Mouse (Mus musculus) hindbrain, embryonic 14.5 days (tissue): ENCODE measurements around the gene Emc10. TPM values are rescaled to one million over a fixed set of nuclear protein-coding genes. Genes with fewer than 3 reads are reported as not detected.
A peak's percentile ranks its signal among the peaks of the same experiment; 100 is the strongest.

Experiments
- ATAC-seq: fragments of 200-750 bp; cut with Nextera tagmentation; 2 replicates; pipeline ENCODE4 v1.8.0; 2017; ENCODE audit warnings: moderate number of reproducible peaks, mild to moderate bottlenecking, moderate TSS enrichment, moderate library complexity; ENCODE audit not compliant: low FRiP score
- DNase-seq: peaks from one replicate; pipeline ENCODE4 v3.0.0-alpha.2; 2015; ENCODE audit warnings: low spot score
- H3K27ac ChIP-seq: fragments of 300-500 bp; sonication (generic); 2 replicates; pipeline ENCODE4 v1.5.1; 2014; ENCODE audit warnings: mild to moderate bottlenecking, moderate library complexity
- H3K27me3 ChIP-seq: fragments of 300-500 bp; sonication (generic); 2 replicates; pipeline ENCODE4 v1.6.1; 2014; ENCODE audit warnings: mild to moderate bottlenecking, low read length, mixed read lengths; ENCODE audit not compliant: control insufficient read depth, insufficient read depth
- H3K36me3 ChIP-seq: fragments of 300-500 bp; sonication (generic); replicated peaks from 2 replicates; pipeline ENCODE4 v1.6.1; 2014; ENCODE audit not compliant: control insufficient read depth, insufficient read depth
- H3K4me1 ChIP-seq: fragments of 300-500 bp; sonication (generic); replicated peaks from 2 replicates; pipeline ENCODE4 v1.6.1; 2014; ENCODE audit warnings: antibody characterized with exemption, low read length, mixed read lengths; ENCODE audit not compliant: control insufficient read depth, insufficient read depth
- H3K4me2 ChIP-seq: fragments of 300-500 bp; sonication (generic); replicated peaks from 2 replicates; pipeline ENCODE4 v1.6.1; 2014; ENCODE audit warnings: mild to moderate bottlenecking, moderate library complexity
- H3K4me3 ChIP-seq: fragments of 300-500 bp; sonication (generic); replicated peaks from 2 replicates; pipeline ENCODE4 v1.5.1; 2014; ENCODE audit warnings: mild to moderate bottlenecking, low read length
- H3K9ac ChIP-seq: fragments of 300-500 bp; sonication (generic); 2 replicates; pipeline ENCODE4 v1.6.1; 2014
- H3K9me3 ChIP-seq: fragments of 300-500 bp; sonication (generic); 2 replicates; pipeline ENCODE4 v1.6.1; 2016; ENCODE audit warnings: low read length; ENCODE audit not compliant: control insufficient read depth
- WGBS: fragments of 180-500 bp; shearing (Covaris S2); extraction: QIAGEN DNeasy Blood & Tissue Kit; methylation state at CpG from one replicate; pipeline ENCODE4 v1.1.7; 2014; 5-methylcytosine and 5-hydroxymethylcytosine counted together
- polyA plus RNA-seq: library from polyadenylated mRNA; unstranded; fragments of >200 nt; fragmentation: Nextera tagmentation; extraction: Ambion mirVana; gene quantifications from 2 replicates; pipeline ENCODE4 v1.2.1, GENCODE M21; 2014

The Emc10 gene
- polyA plus RNA-seq, 1 experiment from 2014 or later: 167 TPM

GRCm38 (mm10) chr7:44527483-44528398, 31.4 kb upstream of the Emc10 start:
- 7% methylated on average over 40 of the region's 40 CpGs for WGBS

GRCm38 (mm10) chr7:44526414-44527154, 30.3 kb upstream of the Emc10 start:
- Histone ChIP-seq H3K4me2 (no peak overlapping the region), H3K36me3 (no peaks in the 10 kb centered on the region), H3K27me3 (peaks cover 32% of the 10 kb centered on the region), H3K4me3 (no peak overlapping the region), H3K27ac (no peak overlapping the region), H3K9me3 (no peaks in the 10 kb centered on the region), H3K4me1 (no peaks in the 10 kb centered on the region), H3K9ac (no peak overlapping the region)
- ATAC-seq (no peak), DNase-seq (no peak)
- 90% methylated on average over 14 of the region's 14 CpGs for WGBS

More at GRCm38 (mm10) chr7:44527483-44528398, 31.4 kb upstream of the Emc10 start:
- Histone ChIP-seq H3K36me3 (no peaks in the 10 kb centered on the region), H3K9ac (peak overlapping the region; percentile 37; the same call in 1 of the 2 replicates), H3K9me3 (no peaks in the 10 kb centered on the region), H3K4me2 (peak overlapping the region; percentile 50), H3K4me3 (peak overlapping the region; percentile 24), H3K27me3 (peaks cover 24% of the 10 kb centered on the region), H3K27ac (no peak overlapping the region), H3K4me1 (no peaks in the 10 kb centered on the region)
- DNase-seq: peak; percentile 78
- ATAC-seq: 0 out of 2 replicates have a peak, but pooled peaks have one; percentile 34

- ATAC-seq (no peak), DNase-seq (peak; percentile 34)
- Histone ChIP-seq H3K27me3 (peaks cover 35% of the 10 kb centered on the region), H3K4me1 (no peaks in the 10 kb centered on the region), H3K36me3 (no peaks in the 10 kb centered on the region), H3K9me3 (no peaks in the 10 kb centered on the region), H3K4me2 (peak overlapping the region; percentile 26; the same call in 1 of the 2 replicates), H3K27ac (no peak overlapping the region), H3K9ac (no peak overlapping the region), H3K4me3 (no peak overlapping the region)
- WGBS: 11% methylated on average over 22 of the region's 22 CpGs
Measured at GRCm38 (mm10) chr7:44525126-44525832, 28.9 kb upstream of the Emc10 start.

GRCm38 (mm10) chr7:44524502-44524901, 28.2 kb upstream of the Emc10 start, which contains the start of gene Mybpc2:
Mybpc2 (minus strand) TSS chr7:44524656.
- WGBS: 40% methylated on average over 12 of the region's 12 CpGs
- Histone ChIP-seq H3K9me3 (no peaks in the 10 kb centered on the region), H3K27me3 (peaks cover 35% of the 10 kb centered on the region), H3K4me2 (peak within 1 kb of the TSS; percentile 26; the same call in 1 of the 2 replicates), H3K4me1 (no peaks in the 10 kb centered on the region), H3K27ac (no peak within 1 kb of the TSS), H3K4me3 (no peak within 1 kb of the TSS), H3K9ac (0 out of 2 replicates have a peak within 1 kb of the TSS, but pooled peaks have one; percentile 6), H3K36me3 (no peaks in the 10 kb centered on the region)
- no peak for DNase-seq
- no peak for ATAC-seq

- no peaks in the 10 kb centered on the region for H3K36me3 ChIP-seq
- ATAC-seq (no peak), DNase-seq (no peak)
- 82% methylated on average over 2 of the region's 2 CpGs for WGBS
- no peaks in the 10 kb centered on the region for H3K9me3 ChIP-seq
- no peak overlapping the region for H3K4me3 ChIP-seq
- no peak overlapping the region for H3K27ac ChIP-seq
- H3K9ac ChIP-seq: no peak overlapping the region
- no peaks in the 10 kb centered on the region for H3K4me1 ChIP-seq
- H3K27me3 ChIP-seq: peaks cover 25% of the 10 kb centered on the region
- H3K4me2 ChIP-seq: no peak overlapping the region
Measured at GRCm38 (mm10) chr7:44523056-44523455, 26.7 kb upstream of the Emc10 start.

- DNase-seq (peak; percentile 71), ATAC-seq (peak; percentile 38; the same call in 1 of the 2 replicates)
- Histone ChIP-seq H3K36me3 (no peaks in the 10 kb centered on the region), H3K9me3 (no peaks in the 10 kb centered on the region), H3K4me3 (no peak overlapping the region), H3K27ac (no peak overlapping the region), H3K4me2 (peak overlapping the region; percentile 34; the same call in 1 of the 2 replicates), H3K4me1 (no peaks in the 10 kb centered on the region), H3K9ac (no peak overlapping the region), H3K27me3 (peaks cover 25% of the 10 kb centered on the region)
- WGBS: 2% methylated on average over 20 of the region's 20 CpGs
Measured at GRCm38 (mm10) chr7:44521710-44522109, 25.4 kb upstream of the Emc10 start.

- DNase-seq: no peak
- H3K9ac ChIP-seq: no peak overlapping the region
- H3K4me3 ChIP-seq: no peak overlapping the region
- 66% methylated on average over 3 of the region's 3 CpGs for WGBS
- H3K36me3 ChIP-seq: no peaks in the 10 kb centered on the region
- H3K4me1 ChIP-seq: no peaks in the 10 kb centered on the region
- H3K27me3 ChIP-seq: peaks cover 25% of the 10 kb centered on the region
- no peak overlapping the region for H3K4me2 ChIP-seq
- no peaks in the 10 kb centered on the region for H3K9me3 ChIP-seq
- no peak for ATAC-seq
- no peak overlapping the region for H3K27ac ChIP-seq
Measured at GRCm38 (mm10) chr7:44520990-44521389, 24.7 kb upstream of the Emc10 start.

GRCm38 (mm10) chr7:44519240-44519913, 23.0 kb upstream of the Emc10 start:
- H3K4me3 ChIP-seq: no peak overlapping the region
- no peak overlapping the region for H3K4me2 ChIP-seq
- no peak for DNase-seq
- 75% methylated on average over 9 of the region's 9 CpGs for WGBS
- H3K9me3 ChIP-seq: no peaks in the 10 kb centered on the region
- no peak overlapping the region for H3K9ac ChIP-seq
- peaks cover 25% of the 10 kb centered on the region for H3K27me3 ChIP-seq
- no peaks in the 10 kb centered on the region for H3K36me3 ChIP-seq
- H3K27ac ChIP-seq: no peak overlapping the region
- H3K4me1 ChIP-seq: no peaks in the 10 kb centered on the region
- ATAC-seq: no peak
